Mouse (Mus musculus): ENCODE results near the gene Olfr459. TPM values are rescaled to one million over a fixed set of nuclear protein-coding genes. Genes with fewer than 3 reads are reported as not detected.

Olfr459 gene
- not detected in 2 replicates for polyA plus RNA-seq (2015; fragmentation: Nextera tagmentation; extraction: Ambion mirVana)

GRCm38 (mm10) chr6:41775077-41775476 is at the start of gene Olfr459:
Gene Olfr459, minus strand, starts transcription at chr6:41775177.
- H3K27me3 ChIP-seq: no peaks in the 10 kb centered on the region
- no peak within 1 kb of the TSS for H3K27ac ChIP-seq
- ATAC-seq (replicated peaks; ENCODE audit: low FRiP score): no peak
- no peaks in the 10 kb centered on the region for H3K9me3 ChIP-seq (replicated peaks)
- H3K4me3 ChIP-seq (replicated peaks): no peak within 1 kb of the TSS
- 79% methylated on average over 7 of the region's 7 CpGs for WGBS
- no peak within 1 kb of the TSS for H3K4me2 ChIP-seq
- H3K36me3 ChIP-seq: no peaks in the 10 kb centered on the region
- no peaks in the 10 kb centered on the region for H3K4me1 ChIP-seq
- no peak within 1 kb of the TSS for H3K9ac ChIP-seq

- H3K27me3 ChIP-seq: no peaks in the 10 kb centered on the region
- no peak overlapping the region for H3K4me3 ChIP-seq (replicated peaks)
- H3K36me3 ChIP-seq: no peaks in the 10 kb centered on the region
- no peaks in the 10 kb centered on the region for H3K4me1 ChIP-seq
- no peak for ATAC-seq (replicated peaks; ENCODE audit: low FRiP score)
- no peak overlapping the region for H3K27ac ChIP-seq
- H3K9me3 ChIP-seq (replicated peaks): no peaks in the 10 kb centered on the region
- H3K9ac ChIP-seq: no peak overlapping the region
- H3K4me2 ChIP-seq: no peak overlapping the region
Measured at GRCm38 (mm10) chr6:41824086-41824485, 49.1 kb upstream of the Olfr459 start.

GRCm38 (mm10) chr6:41786700-41787099 is 11.7 kb upstream of the Olfr459 start:
- no peak for ATAC-seq (replicated peaks; ENCODE audit: low FRiP score)
- no peaks in the 10 kb centered on the region for H3K36me3 ChIP-seq
- no peak overlapping the region for H3K4me2 ChIP-seq
- H3K9ac ChIP-seq: no peak overlapping the region
- no peaks in the 10 kb centered on the region for H3K4me1 ChIP-seq
- H3K27me3 ChIP-seq: no peaks in the 10 kb centered on the region
- H3K27ac ChIP-seq: no peak overlapping the region
- H3K9me3 ChIP-seq (replicated peaks): no peaks in the 10 kb centered on the region
- 76% methylated on average over 2 of the region's 2 CpGs for WGBS
- no peak overlapping the region for H3K4me3 ChIP-seq (replicated peaks)

- Histone ChIP-seq H3K9me3 (replicated peaks) (no peaks in the 10 kb centered on the region), H3K27me3 (no peaks in the 10 kb centered on the region), H3K9ac (no peak overlapping the region), H3K27ac (no peak overlapping the region), H3K4me2 (no peak overlapping the region), H3K4me1 (no peaks in the 10 kb centered on the region), H3K4me3 (replicated peaks) (no peak overlapping the region), H3K36me3 (no peaks in the 10 kb centered on the region)
- no peak for ATAC-seq (replicated peaks; ENCODE audit: low FRiP score)
- 73% methylated on average over 6 of the region's 6 CpGs for WGBS
Measured at GRCm38 (mm10) chr6:41775721-41776120, 744 bp upstream of the Olfr459 start.

- 80% methylated on average over 1 of the region's 1 CpGs for WGBS
- no peaks in the 10 kb centered on the region for H3K9me3 ChIP-seq (replicated peaks)
- no peak for ATAC-seq (replicated peaks; ENCODE audit: low FRiP score)
- H3K4me2 ChIP-seq: no peak overlapping the region
- no peak overlapping the region for H3K9ac ChIP-seq
- no peak overlapping the region for H3K27ac ChIP-seq
- H3K4me3 ChIP-seq (replicated peaks): no peak overlapping the region
- no peaks in the 10 kb centered on the region for H3K36me3 ChIP-seq
- H3K4me1 ChIP-seq: no peaks in the 10 kb centered on the region
- no peaks in the 10 kb centered on the region for H3K27me3 ChIP-seq
Measured at GRCm38 (mm10) chr6:41769872-41770271, 5.1 kb downstream of the Olfr459 start.

GRCm38 (mm10) chr6:41764306-41764705 is 10.7 kb downstream of the Olfr459 start:
- Histone ChIP-seq H3K27me3 (no peaks in the 10 kb centered on the region), H3K9me3 (replicated peaks) (no peaks in the 10 kb centered on the region), H3K4me2 (no peak overlapping the region), H3K4me3 (replicated peaks) (no peak overlapping the region), H3K4me1 (no peaks in the 10 kb centered on the region), H3K27ac (no peak overlapping the region), H3K9ac (no peak overlapping the region), H3K36me3 (no peaks in the 10 kb centered on the region)
- WGBS: 85% methylated on average over 5 of the region's 5 CpGs
- ATAC-seq (replicated peaks; ENCODE audit: low FRiP score): no peak

GRCm38 (mm10) chr6:41762370-41762757 is 12.6 kb downstream of the Olfr459 start:
- no peaks in the 10 kb centered on the region for H3K9me3 ChIP-seq (replicated peaks)
- H3K27ac ChIP-seq: no peak overlapping the region
- no peaks in the 10 kb centered on the region for H3K36me3 ChIP-seq
- no peak for ATAC-seq (replicated peaks; ENCODE audit: low FRiP score)
- H3K4me1 ChIP-seq: no peaks in the 10 kb centered on the region
- no peak overlapping the region for H3K9ac ChIP-seq
- H3K4me3 ChIP-seq (replicated peaks): no peak overlapping the region
- no peak overlapping the region for H3K4me2 ChIP-seq
- 81% methylated on average over 1 of the region's 1 CpGs for WGBS
- H3K27me3 ChIP-seq: no peaks in the 10 kb centered on the region

- Histone ChIP-seq H3K9me3 (replicated peaks) (no peaks in the 10 kb centered on the region), H3K36me3 (no peaks in the 10 kb centered on the region), H3K4me1 (no peaks in the 10 kb centered on the region), H3K27ac (no peak overlapping the region), H3K9ac (no peak overlapping the region), H3K4me3 (replicated peaks) (no peak overlapping the region), H3K4me2 (no peak overlapping the region), H3K27me3 (no peaks in the 10 kb centered on the region)
- WGBS: 5% methylated on average over 1 of the region's 1 CpGs
- peak; percentile 81 for ATAC-seq (replicated peaks; ENCODE audit: low FRiP score)
Measured at GRCm38 (mm10) chr6:41761702-41762369, 13.1 kb downstream of the Olfr459 start.

- ATAC-seq (replicated peaks; ENCODE audit: low FRiP score): no peak
- 83% methylated on average over 2 of the region's 2 CpGs for WGBS
- H3K27ac ChIP-seq: no peak overlapping the region
- H3K9ac ChIP-seq: no peak overlapping the region
- no peak overlapping the region for H3K4me2 ChIP-seq
- no peaks in the 10 kb centered on the region for H3K27me3 ChIP-seq
- H3K4me1 ChIP-seq: no peaks in the 10 kb centered on the region
- no peaks in the 10 kb centered on the region for H3K9me3 ChIP-seq (replicated peaks)
- H3K4me3 ChIP-seq (replicated peaks): no peak overlapping the region
- no peaks in the 10 kb centered on the region for H3K36me3 ChIP-seq
Measured at GRCm38 (mm10) chr6:41759618-41760017, 15.4 kb downstream of the Olfr459 start.

GRCm38 (mm10) chr6:41758421-41758820 is 16.6 kb downstream of the Olfr459 start:
- H3K4me1 ChIP-seq: no peaks in the 10 kb centered on the region

GRCm38 (mm10) chr6:41757199-41757598 is 17.8 kb downstream of the Olfr459 start:
- Histone ChIP-seq H3K27me3 (no peaks in the 10 kb centered on the region), H3K4me2 (no peak overlapping the region), H3K4me3 (replicated peaks) (no peak overlapping the region), H3K9ac (no peak overlapping the region), H3K9me3 (replicated peaks) (no peaks in the 10 kb centered on the region), H3K27ac (no peak overlapping the region), H3K4me1 (no peaks in the 10 kb centered on the region), H3K36me3 (no peaks in the 10 kb centered on the region)
- ATAC-seq (replicated peaks; ENCODE audit: low FRiP score): no peak
- 66% methylated on average over 3 of the region's 3 CpGs for WGBS

More at GRCm38 (mm10) chr6:41758421-41758820, 16.6 kb downstream of the Olfr459 start:
- Histone ChIP-seq H3K36me3 (no peaks in the 10 kb centered on the region), H3K4me3 (replicated peaks) (no peak overlapping the region), H3K4me2 (no peak overlapping the region), H3K27me3 (no peaks in the 10 kb centered on the region), H3K9ac (no peak overlapping the region), H3K27ac (no peak overlapping the region), H3K9me3 (replicated peaks) (no peaks in the 10 kb centered on the region)
- ATAC-seq (replicated peaks; ENCODE audit: low FRiP score): no peak
- 71% methylated on average over 1 of the region's 1 CpGs for WGBS

GRCm38 (mm10) chr6:41754626-41755025 is 20.4 kb downstream of the Olfr459 start:
- H3K27me3 ChIP-seq: no peaks in the 10 kb centered on the region
- WGBS: 70% methylated on average over 6 of the region's 6 CpGs
- no peak overlapping the region for H3K9ac ChIP-seq
- H3K36me3 ChIP-seq: no peaks in the 10 kb centered on the region
- no peak overlapping the region for H3K4me3 ChIP-seq (replicated peaks)
- no peak overlapping the region for H3K4me2 ChIP-seq
- H3K27ac ChIP-seq: no peak overlapping the region
- no peaks in the 10 kb centered on the region for H3K4me1 ChIP-seq
- no peaks in the 10 kb centered on the region for H3K9me3 ChIP-seq (replicated peaks)
- ATAC-seq (replicated peaks; ENCODE audit: low FRiP score): no peak

Measured in kidney, embryonic 15.5 days (tissue).